Mouse (Mus musculus) ES-Bruce4 (cell line): ENCODE measurements around the gene Cpeb1. TPM values are rescaled to one million over a fixed set of nuclear protein-coding genes. Genes with fewer than 3 reads are reported as not detected.

Experiments used
- H3K27ac ChIP-seq: 2 replicates; pipeline ENCODE4 v1.5.1; 2012; ENCODE audit warnings: low read length, inconsistent platforms; ENCODE audit not compliant: insufficient read depth
- H3K27me3 ChIP-seq: 2 replicates; pipeline ENCODE4 v1.6.1; 2012; ENCODE audit warnings: mild to moderate bottlenecking, low read length, inconsistent platforms; ENCODE audit not compliant: control insufficient read depth, poor library complexity, insufficient read depth, severe bottlenecking
- H3K36me3 ChIP-seq: 2 replicates; pipeline ENCODE4 v1.6.1; 2012; ENCODE audit warnings: inconsistent platforms, mild to moderate bottlenecking, low read length, moderate library complexity; ENCODE audit not compliant: control insufficient read depth, poor library complexity, insufficient read depth, severe bottlenecking
- H3K4me1 ChIP-seq: one replicate; pipeline ENCODE4 v1.8.1; 2011; ENCODE audit warnings: low read length; ENCODE audit not compliant: control insufficient read depth, insufficient read depth
- H3K4me3 ChIP-seq: 2 replicates; pipeline ENCODE4 v1.5.1; 2011; ENCODE audit warnings: low read depth, mild to moderate bottlenecking, low read length
- H3K9ac ChIP-seq: 2 replicates; pipeline ENCODE4 v1.6.1; 2012; ENCODE audit warnings: low read depth, mild to moderate bottlenecking, inconsistent platforms; ENCODE audit not compliant: poor library complexity, severe bottlenecking
- H3K9me3 ChIP-seq: replicated peaks from 2 replicates; pipeline ENCODE4 v1.6.1; 2012; ENCODE audit warnings: mild to moderate bottlenecking, low read length, inconsistent platforms; ENCODE audit not compliant: control insufficient read depth, poor library complexity, insufficient read depth, severe bottlenecking
- CTCF ChIP-seq: IDR thresholded peaks from one replicate; pipeline ENCODE4 v1.8.1; 2011; ENCODE audit warnings: low read depth, low read length
- EP300 ChIP-seq: IDR thresholded peaks from 2 replicates; pipeline ENCODE4 v1.6.1; 2011; ENCODE audit warnings: low read depth, low read length; ENCODE audit not compliant: insufficient read depth
- POLR2A ChIP-seq: IDR thresholded peaks from one replicate; pipeline ENCODE4 v1.8.1; 2011; ENCODE audit warnings: low read length; ENCODE audit not compliant: insufficient read depth
- polyA plus RNA-seq: library from polyadenylated mRNA; stranded (reverse); fragments of >200 nt; gene quantifications from 2 replicates; pipeline ENCODE4 v1.2.4, GENCODE M21; 2011; ENCODE audit warnings: low read depth; ENCODE audit not compliant: missing spikeins, insufficient read depth, insufficient read length

The Cpeb1 gene
- polyA plus RNA-seq, 1 experiment = 14.8 TPM

GRCm38 (mm10) chr7:81327661-81328060, 127.6 kb downstream of the Cpeb1 start:
- Histone ChIP-seq H3K36me3 (peaks cover 2% of the 10 kb centered on the region), H3K27me3 (no peaks in the 10 kb centered on the region), H3K27ac (no peak overlapping the region), H3K9ac (no peak overlapping the region), H3K4me3 (no peak overlapping the region), H3K9me3 (no peaks in the 10 kb centered on the region), H3K4me1 (peaks cover 4% of the 10 kb centered on the region)
- TF ChIP-seq CTCF (no peak), POLR2A (no peak), EP300 (no peak)

DNA sequence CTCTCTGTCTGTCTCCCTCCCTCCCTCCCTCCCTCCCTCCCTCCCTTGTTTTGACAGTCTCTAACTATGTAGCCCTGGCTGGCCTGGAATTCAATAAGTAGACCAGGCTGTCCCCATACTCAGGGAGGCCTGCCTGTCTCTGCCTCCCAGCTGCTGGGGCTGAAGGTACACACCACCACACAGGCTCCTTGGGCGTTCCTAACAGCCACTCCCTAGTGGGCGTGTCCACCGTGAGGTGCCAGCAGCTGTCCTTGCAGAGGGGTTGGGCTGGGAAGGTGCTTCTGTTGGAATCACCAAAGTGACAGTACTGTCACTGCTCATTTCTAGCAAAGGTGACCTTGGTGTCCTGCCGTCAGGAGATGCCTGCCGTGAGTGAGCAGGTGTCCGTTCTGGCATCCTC, 128.4 kb downstream of the Cpeb1 start:
- Histone ChIP-seq H3K4me1 (peaks cover 4% of the 10 kb centered on the region), H3K27me3 (no peaks in the 10 kb centered on the region), H3K27ac (no peak overlapping the region), H3K4me3 (no peak overlapping the region), H3K36me3 (no peaks in the 10 kb centered on the region; the same call in none of the 2 replicates), H3K9me3 (no peaks in the 10 kb centered on the region), H3K9ac (no peak overlapping the region)
- TF ChIP-seq EP300 (peak; percentile 41; the same call in 1 of the 2 replicates), CTCF (no peak)

DNA sequence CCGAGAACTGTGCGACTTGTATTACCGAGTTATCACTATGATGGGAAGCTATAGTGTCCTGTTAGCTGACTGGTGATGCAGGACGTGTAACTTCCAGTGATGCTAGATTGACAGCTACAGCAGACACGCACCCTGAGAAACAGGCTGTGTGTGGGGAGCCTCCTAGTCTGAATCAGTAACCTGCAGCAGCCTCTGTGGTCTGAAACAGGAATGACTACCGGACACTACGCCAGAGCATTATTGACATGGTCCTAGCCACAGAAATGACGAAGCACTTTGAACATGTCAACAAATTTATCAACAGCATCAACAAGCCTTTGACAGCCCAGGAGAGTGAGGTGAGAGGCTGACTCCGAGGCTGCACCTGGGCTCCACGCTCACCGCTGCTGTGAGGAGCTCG, 129.2 kb downstream of the Cpeb1 start:
- H3K27me3 ChIP-seq = no peaks in the 10 kb centered on the region
- no peak overlapping the region for H3K27ac ChIP-seq
- H3K4me3 ChIP-seq = no peak overlapping the region
- no peaks in the 10 kb centered on the region; the same call in none of the 2 replicates for H3K36me3 ChIP-seq
- H3K9ac ChIP-seq = no peak overlapping the region
- TF ChIP-seq CTCF = no peak
- TF ChIP-seq POLR2A = no peak
- no peak for TF ChIP-seq EP300
- H3K9me3 ChIP-seq = no peaks in the 10 kb centered on the region
- H3K4me1 ChIP-seq = peaks cover 6% of the 10 kb centered on the region

DNA sequence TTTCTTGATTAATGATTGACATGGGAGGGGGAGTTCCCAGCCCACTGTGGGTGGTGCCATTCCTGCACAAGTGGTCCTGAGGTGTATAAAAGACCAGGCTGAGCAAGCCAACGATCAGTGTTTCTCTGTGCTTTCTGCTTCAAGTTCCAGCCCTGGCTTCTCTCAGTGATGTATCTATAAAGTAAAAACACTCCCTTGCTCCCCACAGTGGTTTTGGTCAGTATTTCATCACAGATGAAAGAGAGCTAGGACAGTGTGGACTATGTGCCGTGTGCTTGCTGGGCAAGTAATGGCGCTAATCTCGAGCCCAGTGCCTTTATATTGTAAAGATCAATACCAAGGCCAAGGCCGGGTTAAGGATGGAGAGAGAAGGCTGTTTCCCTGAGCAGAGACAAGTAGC, 133.5 kb downstream of the Cpeb1 start:
- Histone ChIP-seq H3K27ac (no peak overlapping the region), H3K9me3 (no peaks in the 10 kb centered on the region), H3K4me1 (peaks cover 2% of the 10 kb centered on the region), H3K27me3 (no peaks in the 10 kb centered on the region), H3K9ac (no peak overlapping the region), H3K36me3 (no peaks in the 10 kb centered on the region), H3K4me3 (no peak overlapping the region)
- TF ChIP-seq POLR2A (no peak), CTCF (no peak), EP300 (no peak)

DNA sequence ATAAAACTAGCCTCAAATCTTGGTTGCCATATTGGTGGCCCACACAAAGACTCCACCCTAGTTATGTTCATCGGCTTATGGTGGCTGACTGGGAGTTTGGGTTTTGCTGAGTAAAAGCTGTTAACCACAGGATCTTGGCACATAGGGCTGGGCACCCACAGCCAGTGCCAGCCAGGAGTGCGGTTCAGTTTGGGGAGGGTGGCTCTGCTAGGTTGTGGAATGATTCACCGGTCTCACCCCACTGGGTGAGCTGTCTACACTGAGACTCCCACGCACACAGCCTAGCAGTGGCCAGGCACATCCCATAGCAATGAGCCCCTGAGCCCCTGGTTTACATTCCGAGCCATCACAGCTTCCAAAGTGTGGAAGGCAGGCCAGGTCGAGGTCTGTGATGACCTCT, 135.5 kb downstream of the Cpeb1 start:
- Histone ChIP-seq H3K4me3 (no peak overlapping the region), H3K9me3 (no peaks in the 10 kb centered on the region)
- TF ChIP-seq CTCF = no peak
- no peak for TF ChIP-seq POLR2A
- no peak for TF ChIP-seq EP300

GRCm38 (mm10) chr7:81315583-81315982, 139.7 kb downstream of the Cpeb1 start:
- H3K27me3 ChIP-seq = no peaks in the 10 kb centered on the region

More for the DNA sequence above, 135.5 kb downstream of the Cpeb1 start:
- Histone ChIP-seq H3K27me3 (no peaks in the 10 kb centered on the region), H3K27ac (no peak overlapping the region), H3K9ac (no peak overlapping the region), H3K4me1 (peaks cover 2% of the 10 kb centered on the region), H3K36me3 (no peaks in the 10 kb centered on the region)

More at GRCm38 (mm10) chr7:81315583-81315982, 139.7 kb downstream of the Cpeb1 start:
- H3K9ac ChIP-seq = no peak overlapping the region
- no peaks in the 10 kb centered on the region for H3K4me1 ChIP-seq
- H3K27ac ChIP-seq = no peak overlapping the region
- H3K9me3 ChIP-seq = no peaks in the 10 kb centered on the region
- no peak overlapping the region for H3K4me3 ChIP-seq
- TF ChIP-seq POLR2A (no peak), EP300 (no peak), CTCF (no peak)
- H3K36me3 ChIP-seq = no peaks in the 10 kb centered on the region
